Mouse (Mus musculus): ENCODE measurements around the gene Ppt2.

- no peak for TF ChIP-seq CTCF (IDR thresholded peaks at IDR 0.05; ENCODE audit: low read depth, low read length)
- TF ChIP-seq GATA1 (IDR thresholded peaks at IDR 0.05; ENCODE audit: borderline replicate concordance, low read length) = no peak
- no peak for TF ChIP-seq POLR2AphosphoS5 (IDR thresholded peaks at IDR 0.05; ENCODE audit: insufficient replicate concordance, low read depth, low read length)
- no peak for TF ChIP-seq TAL1 (conservative IDR thresholded peaks at IDR 0.05; ENCODE audit: low read depth, low read length)
These were observed 47.1 kb upstream of the Ppt2 start for GRCm38 (mm10) chr17:34675205-34676092.
